Mouse (Mus musculus) cerebellum, adult 2 months (tissue): ENCODE measurements around the gene Ankrd13b.

Experiments used
- CTCF ChIP-seq: fragments of 200-500 bp; IDR thresholded peaks from 2 replicates; pipeline ENCODE4 v1.5.1; 2011; ENCODE audit warnings: low read depth, mild to moderate bottlenecking, control low read depth, low read length, moderate library complexity, borderline replicate concordance; ENCODE audit not compliant: insufficient read depth
- POLR2A ChIP-seq: fragments of 200-500 bp; IDR thresholded peaks from 2 replicates; pipeline ENCODE4 v1.6.1; 2011; ENCODE audit warnings: low read length, control low read depth, borderline replicate concordance; ENCODE audit not compliant: insufficient read depth

DNA sequence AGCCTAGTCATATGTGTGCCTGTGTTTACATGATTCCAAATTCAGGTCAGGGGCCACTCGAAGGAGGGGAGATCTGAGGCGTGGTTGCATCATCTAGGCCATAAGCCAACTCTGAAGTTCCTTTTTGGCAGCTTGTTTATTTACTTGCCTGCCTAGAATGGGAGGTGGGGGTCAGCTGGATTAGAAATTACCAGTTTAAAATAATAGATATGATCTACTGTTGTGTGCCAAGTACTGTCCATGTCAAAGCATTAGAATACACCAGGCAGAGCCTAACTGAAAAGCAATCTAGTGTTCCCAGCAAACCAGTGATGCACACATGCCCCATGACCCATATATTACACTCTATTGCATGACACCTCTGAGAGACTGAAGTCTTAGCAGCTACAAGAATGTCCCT lies 44.5 kb downstream of the Ankrd13b start:
- TF ChIP-seq CTCF (no peak), POLR2A (no peak)
